Mouse (Mus musculus) ES-Bruce4 (cell line): Measurements from ENCODE around the gene Kcnk4. TPM values are rescaled to one million over a fixed set of nuclear protein-coding genes. Genes with fewer than 3 reads are reported as not detected.

Experiments
- H3K27ac ChIP-seq: 2 replicates; pipeline ENCODE4 v1.5.1; 2012; ENCODE audit warnings: low read length, inconsistent platforms; ENCODE audit not compliant: insufficient read depth
- H3K27me3 ChIP-seq: 2 replicates; pipeline ENCODE4 v1.6.1; 2012; ENCODE audit warnings: mild to moderate bottlenecking, low read length, inconsistent platforms; ENCODE audit not compliant: control insufficient read depth, poor library complexity, insufficient read depth, severe bottlenecking
- H3K36me3 ChIP-seq: 2 replicates; pipeline ENCODE4 v1.6.1; 2012; ENCODE audit warnings: inconsistent platforms, mild to moderate bottlenecking, low read length, moderate library complexity; ENCODE audit not compliant: control insufficient read depth, poor library complexity, insufficient read depth, severe bottlenecking
- H3K4me1 ChIP-seq: one replicate; pipeline ENCODE4 v1.8.1; 2011; ENCODE audit warnings: low read length; ENCODE audit not compliant: control insufficient read depth, insufficient read depth
- H3K4me3 ChIP-seq: 2 replicates; pipeline ENCODE4 v1.5.1; 2011; ENCODE audit warnings: low read depth, mild to moderate bottlenecking, low read length
- H3K9ac ChIP-seq: 2 replicates; pipeline ENCODE4 v1.6.1; 2012; ENCODE audit warnings: low read depth, mild to moderate bottlenecking, inconsistent platforms; ENCODE audit not compliant: poor library complexity, severe bottlenecking
- H3K9me3 ChIP-seq: replicated peaks from 2 replicates; pipeline ENCODE4 v1.6.1; 2012; ENCODE audit warnings: mild to moderate bottlenecking, low read length, inconsistent platforms; ENCODE audit not compliant: control insufficient read depth, poor library complexity, insufficient read depth, severe bottlenecking
- CTCF ChIP-seq: IDR thresholded peaks from one replicate; pipeline ENCODE4 v1.8.1; 2011; ENCODE audit warnings: low read depth, low read length
- EP300 ChIP-seq: IDR thresholded peaks from 2 replicates; pipeline ENCODE4 v1.6.1; 2011; ENCODE audit warnings: low read depth, low read length; ENCODE audit not compliant: insufficient read depth
- POLR2A ChIP-seq: IDR thresholded peaks from one replicate; pipeline ENCODE4 v1.8.1; 2011; ENCODE audit warnings: low read length; ENCODE audit not compliant: insufficient read depth
- polyA plus RNA-seq: library from polyadenylated mRNA; stranded (reverse); fragments of >200 nt; gene quantifications from 2 replicates; pipeline ENCODE4 v1.2.4, GENCODE M21; 2011; ENCODE audit warnings: low read depth; ENCODE audit not compliant: missing spikeins, insufficient read depth, insufficient read length

The Kcnk4 gene
- polyA plus RNA-seq, 1 experiment: not detected

- Histone ChIP-seq H3K27ac (peak within 1 kb of the TSS; percentile 74), H3K27me3 (no peaks in the 10 kb centered on the region), H3K36me3 (peaks cover 15% of the 10 kb centered on the region; the same call in 1 of the 2 replicates), H3K9me3 (no peaks in the 10 kb centered on the region), H3K4me1 (no peaks in the 10 kb centered on the region), H3K4me3 (peak within 1 kb of the TSS; percentile 78), H3K9ac (peak within 1 kb of the TSS; percentile 28)
- TF ChIP-seq POLR2A (peak; percentile 51), EP300 (no peak), CTCF (no peak)
Observed at GRCm38 (mm10) chr19:6909507-6910289, 24.6 kb downstream of the Kcnk4 start, which contains the start of the genes Trmt112 and Prdx5. Gene Trmt112 (plus strand): TSS chr19:6909698. Gene Prdx5 (minus strand): TSS chr19:6910106.

- Histone ChIP-seq H3K9ac (peak overlapping the region; percentile 26), H3K27ac (peak overlapping the region; percentile 74; the same call in 1 of the 2 replicates), H3K36me3 (peaks cover 15% of the 10 kb centered on the region; the same call in 1 of the 2 replicates), H3K9me3 (no peaks in the 10 kb centered on the region), H3K4me1 (no peaks in the 10 kb centered on the region), H3K27me3 (no peaks in the 10 kb centered on the region), H3K4me3 (peak overlapping the region; percentile 78)
- TF ChIP-seq POLR2A: no peak
- no peak for TF ChIP-seq CTCF
- no peak for TF ChIP-seq EP300
Observed at GRCm38 (mm10) chr19:6909021-6909420, 25.3 kb downstream of the Kcnk4 start.

- H3K27ac ChIP-seq: no peak overlapping the region
- no peak overlapping the region for H3K4me3 ChIP-seq
- no peak for TF ChIP-seq EP300
- no peak for TF ChIP-seq POLR2A
- no peak for TF ChIP-seq CTCF
- H3K9me3 ChIP-seq: no peaks in the 10 kb centered on the region
- no peaks in the 10 kb centered on the region for H3K4me1 ChIP-seq
- H3K36me3 ChIP-seq: peaks cover 14% of the 10 kb centered on the region; the same call in 1 of the 2 replicates
- H3K9ac ChIP-seq: no peak overlapping the region
- no peaks in the 10 kb centered on the region for H3K27me3 ChIP-seq
Observed at GRCm38 (mm10) chr19:6907811-6908540, 26.3 kb downstream of the Kcnk4 start.

- Histone ChIP-seq H3K27ac (no peak overlapping the region), H3K4me3 (no peak overlapping the region), H3K36me3 (peaks cover 10% of the 10 kb centered on the region; the same call in 1 of the 2 replicates), H3K9ac (no peak overlapping the region), H3K9me3 (no peaks in the 10 kb centered on the region), H3K27me3 (no peaks in the 10 kb centered on the region), H3K4me1 (no peaks in the 10 kb centered on the region)
- TF ChIP-seq EP300 (no peak), CTCF (no peak), POLR2A (no peak)
Observed at GRCm38 (mm10) chr19:6907094-6907493, 27.2 kb downstream of the Kcnk4 start.

- Histone ChIP-seq H3K27ac (no peak overlapping the region), H3K36me3 (peaks cover 7% of the 10 kb centered on the region; the same call in 1 of the 2 replicates), H3K27me3 (no peaks in the 10 kb centered on the region), H3K9ac (no peak overlapping the region), H3K4me3 (no peak overlapping the region), H3K4me1 (no peaks in the 10 kb centered on the region), H3K9me3 (no peaks in the 10 kb centered on the region)
- TF ChIP-seq CTCF (no peak), EP300 (no peak), POLR2A (no peak)
Observed at GRCm38 (mm10) chr19:6906199-6906598, 28.1 kb downstream of the Kcnk4 start.
